Mouse (Mus musculus): Measurements from ENCODE around the gene Pold4. TPM values are rescaled to one million over a fixed set of nuclear protein-coding genes. Genes with fewer than 3 reads are reported as not detected.

Gene Pold4
- polyA plus RNA-seq, 1 experiment from 2014 or later: 25.5 TPM

- Histone ChIP-seq H3K4me2 (replicated peaks; ENCODE audit: low read depth, low read length) (peak overlapping the region; percentile 75), H3K27me3 (ENCODE audit: control insufficient read depth, insufficient read depth, low read length) (no peaks in the 10 kb centered on the region), H3K36me3 (ENCODE audit: control insufficient read depth, insufficient read depth, low read length) (peaks cover 24% of the 10 kb centered on the region), H3K4me1 (ENCODE audit: control insufficient read depth, insufficient read depth, low read length) (peaks cover 14% of the 10 kb centered on the region; the same call in 1 of the 2 replicates), H3K9me3 (ENCODE audit: control insufficient read depth, low read depth, low read length) (no peaks in the 10 kb centered on the region), H3K4me3 (ENCODE audit: low read depth, low read length) (peak overlapping the region; percentile 75), H3K27ac (ENCODE audit: low read length) (no peak overlapping the region), H3K9ac (replicated peaks; ENCODE audit: low read depth, low read length) (peak overlapping the region; percentile 69; the same call in 1 of the 2 replicates)
- no peak for ATAC-seq (ENCODE audit: insufficient number of reproducible peaks, insufficient read depth, low FRiP score, low read depth)
- WGBS: 23% methylated on average over 7 of the region's 7 CpGs
Observed at GRCm38 (mm10) chr19:4202149-4202548, 29.6 kb upstream of the Pold4 start.

- no peak for ATAC-seq (ENCODE audit: insufficient number of reproducible peaks, insufficient read depth, low FRiP score, low read depth)
- no peak overlapping the region for H3K9ac ChIP-seq (replicated peaks; ENCODE audit: low read depth, low read length)
- no peak overlapping the region for H3K4me2 ChIP-seq (replicated peaks; ENCODE audit: low read depth, low read length)
- WGBS: 61% methylated on average over 3 of the region's 3 CpGs
- H3K4me3 ChIP-seq (ENCODE audit: low read depth, low read length): no peak overlapping the region
- H3K27me3 ChIP-seq (ENCODE audit: control insufficient read depth, insufficient read depth, low read length): no peaks in the 10 kb centered on the region
- peaks cover 20% of the 10 kb centered on the region for H3K36me3 ChIP-seq (ENCODE audit: control insufficient read depth, insufficient read depth, low read length)
- H3K27ac ChIP-seq (ENCODE audit: low read length): no peak overlapping the region
- no peaks in the 10 kb centered on the region for H3K9me3 ChIP-seq (ENCODE audit: control insufficient read depth, low read depth, low read length)
- H3K4me1 ChIP-seq (ENCODE audit: control insufficient read depth, insufficient read depth, low read length): peaks cover 14% of the 10 kb centered on the region; the same call in 1 of the 2 replicates
Observed at GRCm38 (mm10) chr19:4203148-4203547, 28.6 kb upstream of the Pold4 start.

DNA sequence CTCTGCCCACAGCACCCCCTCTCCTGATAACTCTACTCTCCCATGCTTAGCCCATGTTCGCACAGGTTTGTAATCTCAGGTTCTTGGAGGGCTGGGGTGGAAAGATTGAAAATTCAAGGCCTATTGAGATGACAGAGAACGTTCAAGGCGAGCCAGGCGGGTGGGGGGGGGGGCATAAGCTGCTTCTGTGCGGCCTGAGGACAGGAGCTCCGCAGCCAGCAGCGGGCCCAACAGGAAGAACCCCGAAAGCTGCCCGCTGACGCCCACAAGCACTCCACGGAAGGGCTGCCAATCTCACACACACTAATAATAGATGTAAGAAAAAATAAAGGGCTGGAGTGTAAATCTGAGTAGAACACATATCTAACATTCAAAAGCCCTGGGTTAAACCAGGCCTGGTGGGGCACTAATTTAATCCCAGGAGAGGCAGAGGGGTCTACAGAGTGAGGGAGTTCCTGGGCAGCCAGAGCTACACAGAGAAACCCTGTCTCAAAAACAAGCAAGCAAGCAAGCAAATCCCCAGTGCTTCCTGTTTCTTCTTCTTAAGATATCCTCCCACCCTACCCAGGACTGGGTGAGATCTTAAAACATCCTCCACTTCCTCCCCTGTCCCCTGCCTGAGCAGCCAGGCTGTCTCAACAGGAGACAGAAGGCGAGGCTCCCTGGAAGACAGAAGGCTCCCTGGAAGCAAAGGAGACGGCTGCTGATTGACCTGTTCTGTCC is 27.9 kb upstream of the Pold4 start:
- ATAC-seq (ENCODE audit: insufficient number of reproducible peaks, insufficient read depth, low FRiP score, low read depth): no peak
- Histone ChIP-seq H3K27ac (ENCODE audit: low read length) (no peak overlapping the region), H3K4me2 (replicated peaks; ENCODE audit: low read depth, low read length) (no peak overlapping the region), H3K9me3 (ENCODE audit: control insufficient read depth, low read depth, low read length) (no peaks in the 10 kb centered on the region), H3K36me3 (ENCODE audit: control insufficient read depth, insufficient read depth, low read length) (peaks cover 14% of the 10 kb centered on the region), H3K4me3 (ENCODE audit: low read depth, low read length) (no peak overlapping the region), H3K4me1 (ENCODE audit: control insufficient read depth, insufficient read depth, low read length) (peaks cover 14% of the 10 kb centered on the region; the same call in 1 of the 2 replicates), H3K27me3 (ENCODE audit: control insufficient read depth, insufficient read depth, low read length) (no peaks in the 10 kb centered on the region), H3K9ac (replicated peaks; ENCODE audit: low read depth, low read length) (no peak overlapping the region)
- WGBS: 64% methylated on average over 13 of the region's 13 CpGs

DNA sequence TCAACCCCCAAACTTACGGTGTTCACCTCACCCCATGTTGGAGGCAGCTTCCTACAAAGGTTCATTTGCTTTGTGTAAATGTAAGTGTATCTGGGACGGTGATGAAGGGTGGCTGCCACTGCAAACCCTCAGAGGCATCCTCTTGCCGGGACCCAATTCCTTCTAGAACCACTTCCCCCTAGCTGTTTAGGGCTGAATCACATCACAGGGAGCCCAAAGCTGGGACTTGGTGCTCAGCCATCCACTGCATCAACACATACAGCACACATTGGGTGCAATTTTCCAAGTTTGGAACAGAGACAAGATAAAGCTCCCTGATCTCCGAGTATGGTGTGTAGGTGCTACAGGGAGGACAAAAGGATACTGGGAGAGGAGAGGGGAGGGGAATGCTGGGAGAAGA is 26.8 kb upstream of the Pold4 start:
- no peak overlapping the region for H3K27ac ChIP-seq (ENCODE audit: low read length)
- ATAC-seq (ENCODE audit: insufficient number of reproducible peaks, insufficient read depth, low FRiP score, low read depth): no peak
- no peaks in the 10 kb centered on the region for H3K9me3 ChIP-seq (ENCODE audit: control insufficient read depth, low read depth, low read length)
- H3K27me3 ChIP-seq (ENCODE audit: control insufficient read depth, insufficient read depth, low read length): no peaks in the 10 kb centered on the region
- 55% methylated on average over 4 of the region's 4 CpGs for WGBS
- H3K9ac ChIP-seq (replicated peaks; ENCODE audit: low read depth, low read length): no peak overlapping the region
- H3K36me3 ChIP-seq (ENCODE audit: control insufficient read depth, insufficient read depth, low read length): peaks cover 5% of the 10 kb centered on the region; the same call in 1 of the 2 replicates
- no peak overlapping the region for H3K4me2 ChIP-seq (replicated peaks; ENCODE audit: low read depth, low read length)
- peaks cover 14% of the 10 kb centered on the region; the same call in 1 of the 2 replicates for H3K4me1 ChIP-seq (ENCODE audit: control insufficient read depth, insufficient read depth, low read length)
- H3K4me3 ChIP-seq (ENCODE audit: low read depth, low read length): no peak overlapping the region

GRCm38 (mm10) chr19:4206971-4207370 is 24.7 kb upstream of the Pold4 start:
- H3K4me2 ChIP-seq (replicated peaks; ENCODE audit: low read depth, low read length): no peak overlapping the region
- no peak overlapping the region for H3K4me3 ChIP-seq (ENCODE audit: low read depth, low read length)
- WGBS: 2% methylated on average over 2 of the region's 2 CpGs
- peak; percentile 80; the same call in 1 of the 2 replicates for ATAC-seq (ENCODE audit: insufficient number of reproducible peaks, insufficient read depth, low FRiP score, low read depth)
- no peak overlapping the region for H3K9ac ChIP-seq (replicated peaks; ENCODE audit: low read depth, low read length)
- H3K36me3 ChIP-seq (ENCODE audit: control insufficient read depth, insufficient read depth, low read length): no peaks in the 10 kb centered on the region
- H3K27me3 ChIP-seq (ENCODE audit: control insufficient read depth, insufficient read depth, low read length): no peaks in the 10 kb centered on the region
- no peaks in the 10 kb centered on the region for H3K9me3 ChIP-seq (ENCODE audit: control insufficient read depth, low read depth, low read length)
- H3K4me1 ChIP-seq (ENCODE audit: control insufficient read depth, insufficient read depth, low read length): peaks cover 5% of the 10 kb centered on the region; the same call in 1 of the 2 replicates
- H3K27ac ChIP-seq (ENCODE audit: low read length): no peak overlapping the region

DNA sequence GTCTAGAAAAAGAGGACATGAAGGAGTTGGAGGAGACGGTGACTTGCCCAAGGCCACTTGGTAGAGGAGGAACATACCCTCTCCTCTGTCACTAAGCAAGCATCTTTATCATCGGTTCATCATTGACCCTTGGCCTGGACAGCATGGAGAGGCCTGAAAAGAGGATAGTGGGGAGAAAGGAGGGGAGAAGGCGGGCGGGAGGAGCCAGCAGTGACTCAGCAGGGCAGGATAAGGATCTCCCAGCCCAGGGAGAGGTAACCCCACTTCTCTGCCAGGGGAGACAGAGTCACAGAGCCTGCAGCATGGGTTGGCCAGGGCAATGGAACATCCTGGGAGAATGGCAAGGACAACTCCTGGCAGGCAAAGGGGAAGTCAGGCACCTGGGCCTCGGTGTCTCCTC is 23.1 kb upstream of the Pold4 start:
- no peak overlapping the region for H3K4me2 ChIP-seq (replicated peaks; ENCODE audit: low read depth, low read length)
- H3K9me3 ChIP-seq (ENCODE audit: control insufficient read depth, low read depth, low read length): no peaks in the 10 kb centered on the region
- no peak overlapping the region for H3K9ac ChIP-seq (replicated peaks; ENCODE audit: low read depth, low read length)
- H3K27me3 ChIP-seq (ENCODE audit: control insufficient read depth, insufficient read depth, low read length): no peaks in the 10 kb centered on the region
- H3K4me1 ChIP-seq (ENCODE audit: control insufficient read depth, insufficient read depth, low read length): peaks cover 15% of the 10 kb centered on the region
- no peak for ATAC-seq (ENCODE audit: insufficient number of reproducible peaks, insufficient read depth, low FRiP score, low read depth)
- 78% methylated on average over 5 of the region's 5 CpGs for WGBS
- H3K36me3 ChIP-seq (ENCODE audit: control insufficient read depth, insufficient read depth, low read length): no peaks in the 10 kb centered on the region
- H3K4me3 ChIP-seq (ENCODE audit: low read depth, low read length): no peak overlapping the region
- no peak overlapping the region for H3K27ac ChIP-seq (ENCODE audit: low read length)

DNA sequence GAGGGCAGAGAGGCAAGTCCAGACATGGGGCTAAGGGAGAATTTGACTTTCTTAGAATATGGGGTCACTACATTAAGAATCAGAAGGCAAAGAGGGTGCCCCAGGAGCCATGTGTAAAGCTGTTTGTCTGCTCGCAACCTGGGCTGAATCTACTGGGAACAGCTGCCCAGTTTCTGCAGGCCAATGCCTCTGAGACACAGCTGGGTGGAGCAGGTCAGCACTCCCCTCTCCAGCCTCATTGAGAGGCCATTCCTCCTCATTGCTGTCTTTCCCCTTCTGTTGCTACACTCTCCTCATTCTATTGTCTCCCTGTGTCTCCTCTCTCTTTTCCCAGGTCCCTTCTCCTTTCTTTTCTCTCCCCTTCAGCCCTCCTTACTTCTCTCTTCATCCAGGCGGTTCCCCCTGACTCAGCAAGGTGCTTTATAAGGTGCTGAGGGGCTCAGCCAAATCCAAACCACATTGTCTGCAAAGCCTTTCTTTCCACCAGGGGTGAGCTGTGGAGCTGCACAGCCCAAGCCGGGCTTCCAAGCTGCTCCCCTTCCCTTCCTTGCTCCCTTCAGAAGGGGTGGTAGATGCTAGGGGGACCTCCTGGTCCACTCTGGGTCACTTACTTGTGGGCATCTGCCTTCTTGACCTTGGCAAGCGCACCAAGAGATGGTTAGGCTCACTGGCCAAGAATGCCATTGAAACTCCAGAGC is 19.7 kb upstream of the Pold4 start:
- Histone ChIP-seq H3K27ac (ENCODE audit: low read length) (no peak overlapping the region), H3K36me3 (ENCODE audit: control insufficient read depth, insufficient read depth, low read length) (no peaks in the 10 kb centered on the region), H3K4me2 (replicated peaks; ENCODE audit: low read depth, low read length) (no peak overlapping the region), H3K9ac (replicated peaks; ENCODE audit: low read depth, low read length) (no peak overlapping the region), H3K9me3 (ENCODE audit: control insufficient read depth, low read depth, low read length) (no peaks in the 10 kb centered on the region), H3K4me1 (ENCODE audit: control insufficient read depth, insufficient read depth, low read length) (peaks cover 30% of the 10 kb centered on the region), H3K27me3 (ENCODE audit: control insufficient read depth, insufficient read depth, low read length) (no peaks in the 10 kb centered on the region), H3K4me3 (ENCODE audit: low read depth, low read length) (no peak overlapping the region)
- no peak for ATAC-seq (ENCODE audit: insufficient number of reproducible peaks, insufficient read depth, low FRiP score, low read depth)
- 51% methylated on average over 4 of the region's 4 CpGs for WGBS

GRCm38 (mm10) chr19:4213524-4213974 is 18.1 kb upstream of the Pold4 start:
- Histone ChIP-seq H3K4me3 (ENCODE audit: low read depth, low read length) (peak overlapping the region; percentile 57), H3K9me3 (ENCODE audit: control insufficient read depth, low read depth, low read length) (no peaks in the 10 kb centered on the region), H3K4me2 (replicated peaks; ENCODE audit: low read depth, low read length) (peak overlapping the region; percentile 70), H3K9ac (replicated peaks; ENCODE audit: low read depth, low read length) (0 out of 2 replicates have a peak overlapping the region, but pooled peaks have one; percentile 71), H3K4me1 (ENCODE audit: control insufficient read depth, insufficient read depth, low read length) (peaks cover 45% of the 10 kb centered on the region), H3K36me3 (ENCODE audit: control insufficient read depth, insufficient read depth, low read length) (no peaks in the 10 kb centered on the region), H3K27ac (ENCODE audit: low read length) (peak overlapping the region; percentile 93), H3K27me3 (ENCODE audit: control insufficient read depth, insufficient read depth, low read length) (no peaks in the 10 kb centered on the region)
- ATAC-seq (ENCODE audit: insufficient number of reproducible peaks, insufficient read depth, low FRiP score, low read depth): no peak
- WGBS: 12% methylated on average over 9 of the region's 9 CpGs

All from stomach, embryonic 14.5 days (tissue).